Mouse (Mus musculus) C2C12 (cell line): ENCODE data around the gene Cpm. TPM values are rescaled to one million over a fixed set of nuclear protein-coding genes. Genes with fewer than 3 reads are reported as not detected.

Experiments
- H3K27me3 ChIP-seq: one replicate; pipeline ENCODE4 v1.6.1; 2011; ENCODE audit not compliant: control insufficient read depth, insufficient read depth, insufficient read length
- H3K36me3 ChIP-seq: one replicate; pipeline ENCODE4 v1.6.1; 2011; ENCODE audit not compliant: control insufficient read depth, insufficient read depth
- H3K4me3 ChIP-seq: one replicate; pipeline ENCODE4 v1.5.1; 2011; ENCODE audit warnings: mild to moderate bottlenecking, control low read depth; ENCODE audit not compliant: poor library complexity, insufficient read depth, severe bottlenecking
- H3K79me2 ChIP-seq: one replicate; pipeline ENCODE4 v1.6.1; 2011; ENCODE audit not compliant: control insufficient read depth, insufficient read depth
- H3K79me3 ChIP-seq: one replicate; pipeline ENCODE4 v1.6.1; 2011; ENCODE audit warnings: low read depth, control low read depth
- H3ac ChIP-seq: one replicate; pipeline ENCODE3; 2011; ENCODE audit warnings: low read depth; ENCODE audit not compliant: control insufficient read depth, insufficient read length
- CEBPB ChIP-seq: IDR thresholded peaks from one replicate; pipeline ENCODE4 v1.6.1; 2011; ENCODE audit warnings: low read depth, mild to moderate bottlenecking, control low read depth, moderate library complexity
- CTCF ChIP-seq: IDR thresholded peaks from one replicate; pipeline ENCODE4 v1.5.1; 2011; ENCODE audit not compliant: control insufficient read depth, insufficient read depth, insufficient read length
- FOSL1 ChIP-seq: IDR thresholded peaks from one replicate; pipeline ENCODE4 v1.8.0; 2011; ENCODE audit warnings: mild to moderate bottlenecking, low read length; ENCODE audit not compliant: poor library complexity, insufficient read depth, severe bottlenecking
- MAX ChIP-seq: IDR thresholded peaks from one replicate; pipeline ENCODE4 v1.6.1; 2011; ENCODE audit warnings: mild to moderate bottlenecking, control low read depth
- MYOD1 ChIP-seq: IDR thresholded peaks from one replicate; pipeline ENCODE4 v1.6.1; 2011; ENCODE audit warnings: low read depth; ENCODE audit not compliant: control insufficient read depth, insufficient read length
- MYOG ChIP-seq: IDR thresholded peaks from one replicate; pipeline ENCODE4 v1.6.1; 2011; ENCODE audit not compliant: control insufficient read depth, insufficient read length; ENCODE audit errors: extremely low read depth
- USF1 ChIP-seq: IDR thresholded peaks from one replicate; pipeline ENCODE4 v1.6.1; 2011; ENCODE audit warnings: low read depth, mild to moderate bottlenecking, control low read depth, moderate library complexity
- polyA plus RNA-seq: library from polyadenylated mRNA; unstranded; fragments of >200 nt; fragmentation: generic; extraction: Trizol; gene quantifications from one replicate; pipeline ENCODE4 v1.2.1, GENCODE M21; 2012; ENCODE audit warnings: missing spikeins

Gene Cpm
- polyA plus RNA-seq, 1 experiment, result 0.06 TPM

DNA sequence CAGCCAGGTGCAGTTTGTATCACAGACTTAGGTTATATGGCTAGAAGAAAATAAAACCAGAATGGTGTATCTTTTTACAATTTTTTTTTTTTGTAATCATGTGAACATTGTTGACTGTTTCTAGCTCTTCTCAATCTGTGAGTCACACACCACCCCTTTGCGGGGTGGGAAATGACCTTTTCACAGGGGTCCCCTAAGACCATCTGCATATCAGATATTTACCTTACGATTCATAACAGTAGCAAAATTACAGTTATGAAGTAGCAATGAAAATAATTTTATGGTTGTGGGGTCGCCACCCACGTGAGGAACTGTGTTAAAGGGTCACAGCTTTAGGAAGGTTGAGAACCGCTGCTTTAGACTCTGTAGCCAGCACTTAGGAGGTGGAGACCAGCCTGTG, 41.5 kb downstream of the Cpm start:
- no peak for TF ChIP-seq MYOD1
- no peak for TF ChIP-seq CTCF
- TF ChIP-seq MYOG, result no peak
- no peak for TF ChIP-seq USF1
- no peak for TF ChIP-seq CEBPB
- no peak for TF ChIP-seq MAX
- TF ChIP-seq FOSL1, result no peak

DNA sequence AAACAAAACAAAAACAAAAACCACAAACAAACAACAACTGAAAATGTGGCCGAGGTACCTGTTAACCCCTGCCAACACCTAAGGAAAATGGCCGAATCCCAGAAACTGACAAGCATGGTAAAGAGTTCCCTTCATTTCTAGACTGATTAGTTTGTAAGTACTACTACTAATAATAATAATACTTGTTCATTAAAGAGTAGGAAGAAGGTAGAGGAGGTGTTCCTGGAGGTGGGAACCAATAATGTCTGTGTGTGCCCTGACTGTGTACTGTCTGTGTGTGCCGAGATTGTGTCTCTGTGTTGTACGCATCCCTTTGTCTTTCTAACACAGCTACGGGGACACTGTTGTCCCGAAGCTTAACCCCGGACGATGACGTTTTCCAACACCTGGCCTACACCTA, 42.0 kb downstream of the Cpm start:
- no peak for TF ChIP-seq CTCF
- Histone ChIP-seq H3K79me2 (no peaks in the 10 kb centered on the region), H3ac (no peak overlapping the region), H3K4me3 (no peak overlapping the region), H3K79me3 (no peaks in the 10 kb centered on the region), H3K27me3 (no peaks in the 10 kb centered on the region), H3K36me3 (no peaks in the 10 kb centered on the region)

More for the DNA sequence above, 41.5 kb downstream of the Cpm start:
- no peak overlapping the region for H3ac ChIP-seq
- no peaks in the 10 kb centered on the region for H3K79me3 ChIP-seq
- no peak overlapping the region for H3K4me3 ChIP-seq
- no peaks in the 10 kb centered on the region for H3K36me3 ChIP-seq
- no peaks in the 10 kb centered on the region for H3K79me2 ChIP-seq
- H3K27me3 ChIP-seq, result no peaks in the 10 kb centered on the region

GRCm38 (mm10) chr10:117671930-117672666, 42.8 kb downstream of the Cpm start:
- H3K79me3 ChIP-seq, result no peaks in the 10 kb centered on the region
- H3K79me2 ChIP-seq, result no peaks in the 10 kb centered on the region
- TF ChIP-seq CTCF (no peak), FOSL1 (no peak), MYOD1 (no peak), MYOG (no peak), MAX (no peak), USF1 (no peak)
- H3K4me3 ChIP-seq, result no peak overlapping the region
- H3K36me3 ChIP-seq, result no peaks in the 10 kb centered on the region
- H3K27me3 ChIP-seq, result no peaks in the 10 kb centered on the region
- H3ac ChIP-seq, result no peak overlapping the region

DNA sequence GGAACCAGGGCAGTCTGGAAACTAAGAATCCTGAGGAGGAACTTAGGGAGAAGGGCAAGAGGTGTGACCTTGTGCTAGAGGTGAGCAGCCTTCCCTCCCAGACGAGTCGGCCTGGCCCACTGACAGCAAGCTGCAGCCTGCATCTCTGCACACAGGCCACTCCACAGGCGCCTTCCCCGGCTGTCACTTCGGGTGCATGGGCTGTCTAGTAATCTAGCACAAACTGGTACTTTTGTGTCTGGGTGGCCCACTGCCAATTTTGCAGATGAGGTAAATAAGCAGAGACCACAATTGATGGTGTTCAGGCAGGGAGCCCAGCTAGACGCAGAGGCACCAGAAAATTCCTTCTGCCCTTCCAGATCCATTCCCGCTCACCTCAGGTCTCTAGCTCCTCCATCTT, 43.4 kb downstream of the Cpm start:
- Histone ChIP-seq H3K79me3 (no peaks in the 10 kb centered on the region), H3ac (no peak overlapping the region), H3K79me2 (no peaks in the 10 kb centered on the region), H3K4me3 (no peak overlapping the region), H3K27me3 (no peaks in the 10 kb centered on the region), H3K36me3 (no peaks in the 10 kb centered on the region)
- TF ChIP-seq MYOG, result no peak
- no peak for TF ChIP-seq FOSL1
- no peak for TF ChIP-seq CEBPB
- no peak for TF ChIP-seq CTCF
- no peak for TF ChIP-seq MYOD1
- TF ChIP-seq MAX, result no peak
- no peak for TF ChIP-seq USF1

GRCm38 (mm10) chr10:117673913-117674312, 44.6 kb downstream of the Cpm start:
- no peaks in the 10 kb centered on the region for H3K36me3 ChIP-seq
- H3K79me2 ChIP-seq, result no peaks in the 10 kb centered on the region
- no peaks in the 10 kb centered on the region for H3K27me3 ChIP-seq
- no peak overlapping the region for H3ac ChIP-seq
- no peaks in the 10 kb centered on the region for H3K79me3 ChIP-seq
- TF ChIP-seq MYOD1, result no peak
- TF ChIP-seq USF1, result no peak
- TF ChIP-seq CEBPB, result no peak
- no peak for TF ChIP-seq FOSL1
- TF ChIP-seq CTCF, result no peak
- TF ChIP-seq MYOG, result no peak
- no peak for TF ChIP-seq MAX
- H3K4me3 ChIP-seq, result no peak overlapping the region

DNA sequence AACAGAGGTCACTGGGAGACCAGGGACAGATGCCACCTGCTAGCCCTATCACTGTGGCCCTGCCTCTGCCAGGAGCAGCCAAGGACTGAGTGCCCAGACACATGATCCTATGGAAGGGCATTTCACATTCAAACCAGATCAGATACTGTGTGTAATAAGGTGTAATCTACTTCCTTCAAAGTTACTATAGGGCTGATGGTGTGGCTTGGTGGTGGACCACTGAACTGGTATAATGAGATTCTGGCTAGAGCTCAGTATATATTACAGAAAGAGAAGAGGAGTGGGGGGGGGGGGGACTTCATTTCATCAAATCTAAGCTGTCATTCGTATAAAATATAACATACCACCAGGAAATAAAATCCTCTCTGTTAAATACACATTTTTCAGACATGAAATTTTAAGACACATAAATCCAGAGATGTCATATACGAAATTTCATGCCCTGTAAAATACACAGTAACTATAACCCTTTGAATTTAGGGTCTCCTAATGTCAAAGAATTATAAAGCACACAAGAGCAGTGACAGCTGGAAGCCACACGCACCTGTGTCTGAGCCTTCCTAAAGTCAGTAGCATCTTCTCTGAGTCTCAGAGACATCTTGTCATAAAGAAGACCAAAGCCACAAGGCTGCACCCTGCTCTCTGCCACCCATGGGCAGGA, 45.2 kb downstream of the Cpm start:
- TF ChIP-seq USF1 (no peak), MYOG (no peak), CEBPB (no peak), MAX (no peak), FOSL1 (no peak), CTCF (no peak), MYOD1 (no peak)
- H3K27me3 ChIP-seq, result no peaks in the 10 kb centered on the region
- no peaks in the 10 kb centered on the region for H3K79me3 ChIP-seq

More for the DNA sequence above, 45.2 kb downstream of the Cpm start:
- Histone ChIP-seq H3K4me3 (no peak overlapping the region), H3ac (no peak overlapping the region), H3K36me3 (no peaks in the 10 kb centered on the region), H3K79me2 (no peaks in the 10 kb centered on the region)
